29 mouse cellular contexts compared by ENCODE assay signal in genomic region chr3:102103811-102104565, GRCm38 (mm10). TPM values are rescaled to one million over a fixed set of nuclear protein-coding genes. Genes with fewer than 3 reads are reported as not detected.
DNase-seq lines count a peak whose midpoint lies in the region; ATAC-seq and TF ChIP-seq lines count a peak whose summit lies in the region.
"Had no signal": no experiment of that assay in that cellular context is flagged by ENCODE, and none has a peak within 500 bp of the region (broad histone marks: within the 10 kb centered on the region; RNA-seq: fewer than 3 reads in every experiment).

No protein-coding gene starts in this region.

- POLR2A ChIA-PET in Patski (lab: Charles Lee), result interaction anchor here (0.6 kb wide), 1 partner anchor 605 kb away, joined by 4 read pairs; no protein-coding TSS in a partner anchor

- H3ac ChIP-seq in myocyte (ENCODE audit: control insufficient read depth, insufficient read length), result no peak overlapping the region

- in situ Hi-C loops in Patski (cut with MboI; ENCODE audit: low pct_unique_long_range_greater_than_20kb), result no loop called here

- WGBS in heart, postnatal 0 days, result 63% methylated on average over 9 of the region's 9 CpGs
- 74% methylated on average over 9 of the region's 9 CpGs for WGBS in hindbrain, embryonic 16.5 days
- WGBS in midbrain, postnatal 0 days, result 81% methylated on average over 9 of the region's 9 CpGs

- no peak overlapping the region for H3K9ac ChIP-seq in heart, postnatal 0 days (replicated peaks; ENCODE audit: low read depth, low read length)
- H3K9ac ChIP-seq in ES-Bruce4 (ENCODE audit: low read depth, poor library complexity, severe bottlenecking), result no peak overlapping the region
- H3K9ac ChIP-seq in hindbrain, embryonic 16.5 days (ENCODE audit: low read depth, low read length), result no peak overlapping the region
- no peak overlapping the region for H3K9ac ChIP-seq in midbrain, postnatal 0 days (replicated peaks; ENCODE audit: low read length, poor library complexity, severe bottlenecking)
- H3K9ac ChIP-seq: intestine, embryonic 15.5 days; limb, embryonic 13.5 days; midbrain, embryonic 13.5 days; stomach, embryonic 15.5 days had no signal

- no peak overlapping the region for H3K4me2 ChIP-seq in heart, postnatal 0 days (ENCODE audit: low read depth, low read length)
- H3K4me2 ChIP-seq in myocyte (ENCODE audit: low read depth), result peak overlapping the region; percentile 56
- no peak overlapping the region for H3K4me2 ChIP-seq in hindbrain, embryonic 16.5 days (ENCODE audit: low read length)
- H3K4me2 ChIP-seq in midbrain, postnatal 0 days (ENCODE audit: low read depth, low read length, poor library complexity, severe bottlenecking), result no peak overlapping the region
- H3K4me2 ChIP-seq: heart, embryonic 11.5 days; intestine, embryonic 15.5 days; limb, embryonic 13.5 days; liver, embryonic 11.5 days; midbrain, embryonic 13.5 days; stomach, embryonic 15.5 days had no signal

- no peak for TF ChIP-seq EP300 in heart, postnatal 0 days (IDR thresholded peaks at IDR 0.05; ENCODE audit: low read depth)
- peak; percentile 86 for TF ChIP-seq EP300 in ES-Bruce4 (IDR thresholded peaks at IDR 0.05; ENCODE audit: insufficient read depth, low read depth, low read length)

- intact Hi-C loops in heart, postnatal 14 days (cut with DNase I), result no loop called here

- CTCF ChIA-PET in Patski (lab: Charles Lee), result interaction anchor here (0.9 to 6.1 kb wide), 2 partner anchors 13 to 22 kb away, joined by 3 to 32 read pairs; no protein-coding TSS in a partner anchor

- H3K27me3 ChIP-seq in heart, postnatal 0 days (ENCODE audit: control insufficient read depth, insufficient read depth, low read length), result no peaks in the 10 kb centered on the region
- H3K27me3 ChIP-seq in ES-Bruce4 (ENCODE audit: control insufficient read depth, insufficient read depth, low read length, poor library complexity, severe bottlenecking), result no peaks in the 10 kb centered on the region
- H3K27me3 ChIP-seq in Patski, result no peaks in the 10 kb centered on the region
- no peaks in the 10 kb centered on the region for H3K27me3 ChIP-seq in myocyte (ENCODE audit: control insufficient read depth, insufficient read depth, insufficient read length)
- no peaks in the 10 kb centered on the region for H3K27me3 ChIP-seq in hindbrain, embryonic 16.5 days (replicated peaks; ENCODE audit: control insufficient read depth, insufficient read depth, low read length)
- H3K27me3 ChIP-seq in midbrain, postnatal 0 days (ENCODE audit: insufficient read depth, low read length), result no peaks in the 10 kb centered on the region
- H3K27me3 ChIP-seq: intestine, embryonic 15.5 days; limb, embryonic 13.5 days; midbrain, embryonic 13.5 days; stomach, embryonic 15.5 days had no signal

- peak overlapping the region; percentile 46; the same call in 1 of the 2 replicates for H3K27ac ChIP-seq in heart, postnatal 0 days (ENCODE audit: low read depth)
- H3K27ac ChIP-seq in ES-Bruce4 (ENCODE audit: insufficient read depth, low read length), result peak overlapping the region; percentile 75
- H3K27ac ChIP-seq in hindbrain, embryonic 16.5 days (ENCODE audit: low read depth, low read length), result no peak overlapping the region
- H3K27ac ChIP-seq in midbrain, postnatal 0 days (ENCODE audit: low read depth, low read length), result no peak overlapping the region
- H3K27ac ChIP-seq: hindbrain, postnatal 0 days; intestine, embryonic 15.5 days; kidney, postnatal 0 days; limb, embryonic 13.5 days; macrophage; midbrain, embryonic 13.5 days; stomach, embryonic 15.5 days had no signal

- no peak for TF ChIP-seq CTCF in heart, postnatal 0 days (IDR thresholded peaks at IDR 0.05; ENCODE audit: low read depth)
- TF ChIP-seq CTCF in ES-Bruce4 (IDR thresholded peaks at IDR 0.05; ENCODE audit: low read depth, low read length), result no peak
- no peak for TF ChIP-seq CTCF in Patski (IDR thresholded peaks at IDR 0.05)
- no peak for TF ChIP-seq CTCF in midbrain, postnatal 0 days (IDR thresholded peaks at IDR 0.05)

- 0 out of 2 replicates have a peak, but pooled peaks cover 9% of the 10 kb centered on the region for H3K36me3 ChIP-seq in heart, postnatal 0 days (replicated peaks; ENCODE audit: control insufficient read depth, insufficient read depth, low read length)
- H3K36me3 ChIP-seq in ES-Bruce4 (ENCODE audit: control insufficient read depth, insufficient read depth, low read length, poor library complexity, severe bottlenecking), result no peaks in the 10 kb centered on the region
- no peaks in the 10 kb centered on the region for H3K36me3 ChIP-seq in myocyte (ENCODE audit: control insufficient read depth, insufficient read depth)
- no peaks in the 10 kb centered on the region for H3K36me3 ChIP-seq in hindbrain, embryonic 16.5 days (ENCODE audit: control insufficient read depth, insufficient read depth, low read length)
- no peaks in the 10 kb centered on the region for H3K36me3 ChIP-seq in midbrain, postnatal 0 days (ENCODE audit: insufficient read depth, low read length)
- H3K36me3 ChIP-seq: intestine, embryonic 15.5 days; limb, embryonic 13.5 days; midbrain, embryonic 13.5 days; stomach, embryonic 15.5 days had no signal

- no peak overlapping the region for H3K4me3 ChIP-seq in heart, postnatal 0 days (ENCODE audit: low read depth, low read length)
- H3K4me3 ChIP-seq in ES-Bruce4 (ENCODE audit: low read depth, low read length), result no peak overlapping the region
- no peak overlapping the region for H3K4me3 ChIP-seq in myocyte
- H3K4me3 ChIP-seq in hindbrain, embryonic 16.5 days (ENCODE audit: low read length), result no peak overlapping the region
- H3K4me3 ChIP-seq in midbrain, postnatal 0 days (ENCODE audit: low read depth, low read length), result no peak overlapping the region
- H3K4me3 ChIP-seq: intestine, embryonic 15.5 days; limb, embryonic 13.5 days; midbrain, embryonic 13.5 days; stomach, embryonic 15.5 days had no signal

- ATAC-seq in heart, postnatal 0 days (ENCODE audit: insufficient read depth, low read depth), result no peak
- no peak for ATAC-seq in Patski
- no peak for ATAC-seq in hindbrain, embryonic 16.5 days
- no peak for ATAC-seq in midbrain, postnatal 0 days (ENCODE audit: low FRiP score)
- ATAC-seq: forebrain, embryonic 14.5 days; hindbrain, postnatal 0 days; intestine, embryonic 15.5 days; midbrain, embryonic 13.5 days had no signal

- peaks cover 30% of the 10 kb centered on the region for H3K4me1 ChIP-seq in heart, postnatal 0 days (ENCODE audit: control insufficient read depth, insufficient read depth)
- no peaks in the 10 kb centered on the region for H3K4me1 ChIP-seq in ES-Bruce4 (ENCODE audit: control insufficient read depth, insufficient read depth, low read length)
- H3K4me1 ChIP-seq in hindbrain, embryonic 16.5 days (ENCODE audit: control insufficient read depth, insufficient read depth, low read depth, low read length), result no peaks in the 10 kb centered on the region
- H3K4me1 ChIP-seq in midbrain, postnatal 0 days (ENCODE audit: insufficient read depth, low read length), result no peaks in the 10 kb centered on the region
- H3K4me1 ChIP-seq: intestine, embryonic 15.5 days; midbrain, embryonic 13.5 days; stomach, embryonic 15.5 days had no signal

- no peaks in the 10 kb centered on the region for H3K9me3 ChIP-seq in heart, postnatal 0 days (replicated peaks; ENCODE audit: control insufficient read depth, low read length)
- H3K9me3 ChIP-seq in ES-Bruce4 (replicated peaks; ENCODE audit: control insufficient read depth, insufficient read depth, low read length, poor library complexity, severe bottlenecking), result no peaks in the 10 kb centered on the region
- no peaks in the 10 kb centered on the region for H3K9me3 ChIP-seq in hindbrain, embryonic 16.5 days (ENCODE audit: control insufficient read depth, low read length)
- H3K9me3 ChIP-seq in midbrain, postnatal 0 days (ENCODE audit: low read length), result no peaks in the 10 kb centered on the region
- H3K9me3 ChIP-seq: intestine, embryonic 15.5 days; limb, embryonic 13.5 days; midbrain, embryonic 13.5 days; stomach, embryonic 15.5 days had no signal

- H3K79me2 ChIP-seq in myocyte (ENCODE audit: control insufficient read depth, insufficient read depth), result no peaks in the 10 kb centered on the region

- TF ChIP-seq POLR2A in ES-Bruce4 (IDR thresholded peaks at IDR 0.05; ENCODE audit: insufficient read depth, low read length), result no peak
- no peak for TF ChIP-seq POLR2A in myocyte (IDR thresholded peaks at IDR 0.05; ENCODE audit: insufficient read length, low read depth)

- DNase-seq in heart, postnatal 0 days (ENCODE audit: low spot score), result no peak
- no peak for DNase-seq in heart, postnatal 14 days
- peak; percentile 47 for DNase-seq in Patski (ENCODE audit: low read depth, low spot score)
- DNase-seq in lung, postnatal 36 days, result no peak
- DNase-seq in midbrain, postnatal 0 days (ENCODE audit: low spot score), result no peak
- DNase-seq: cerebellum, adult 11-12 months; cerebellum, postnatal 10 days; gastrocnemius, postnatal 25 days; heart, adult 18-20 months; heart, postnatal 10 days; kidney, adult 8-10 months; kidney, postnatal 4 days; right cerebral cortex, postnatal 25 days had no signal

TF ChIP-seq in myocyte, 11 proteins besides CTCF, POLR2A, EP300 and RAD21:
- TF ChIP-seq POLR2AphosphoS2 (IDR thresholded peaks at IDR 0.05; ENCODE audit: insufficient read length, low read depth) (no peak), MYOG (IDR thresholded peaks at IDR 0.05; ENCODE audit: control insufficient read depth in 1 of 3, insufficient read depth in 1 of 3, insufficient read length in 2 of 3, low read depth in 2 of 3) (peak in 1 of 3 experiments; percentile 50)

RNA-seq across cellular contexts. Expression of gene Casq2, which starts 17.8 kb away (rescaled TPM):
- total RNA-seq in heart, postnatal 0 days (2014; rRNA removed; ENCODE audit: low replicate concordance), result 836 and 965 TPM in 2 replicates
- 809 and 872 TPM in 2 replicates for polyA plus RNA-seq in heart, postnatal 0 days (2015; fragmentation: Nextera tagmentation; extraction: Ambion mirVana)
- total RNA-seq in heart, postnatal 14 days (2021), result 1,000 to 10,000 TPM; 1,042 to 1,098 TPM
- polyA plus RNA-seq in ES-Bruce4 (2011; ENCODE audit: insufficient read depth, insufficient read length, low read depth, missing spikeins) (not detected in 2 replicates), Patski (2021) (0.17 TPM), myocyte (2012; fragmentation: generic; extraction: Trizol) (482 TPM)
- 0.76 and 6.6 TPM in 2 replicates for polyA plus RNA-seq in hindbrain, embryonic 16.5 days (2015; fragmentation: Nextera tagmentation; extraction: Ambion mirVana)
- 0.93 and 4.5 TPM in 2 replicates for total RNA-seq in midbrain, postnatal 0 days (2014; rRNA removed)
- polyA plus RNA-seq in midbrain, postnatal 0 days (2015; fragmentation: Nextera tagmentation; extraction: Ambion mirVana), result 0.61 and 0.84 TPM in 2 replicates
- total RNA-seq: megakaryocyte-erythroid progenitor cell, adult 5-6 weeks; MEL; neutrophil, adult 5-6 weeks had no signal
- polyA plus RNA-seq: macrophage had no signal

Comparison
In these comparisons a context has a peak if more than half of its experiments do, and no peak if none do; other contexts are left out.
1. H3K27ac ChIP-seq: peak in heart, postnatal 0 days (single experiment) and ES-Bruce4 (single experiment); none in hindbrain, embryonic 16.5 days (single experiment) and midbrain, postnatal 0 days (single experiment).
2. RNA of gene Casq2, which starts 17.8 kb away (polyA plus RNA-seq): 809 to 872 TPM in heart, postnatal 0 days and 482 TPM in myocyte (single experiment); 0.61 to 0.84 TPM in midbrain, postnatal 0 days, 0.76 to 6.6 TPM in hindbrain, embryonic 16.5 days, not detected in ES-Bruce4 and 0.17 TPM in Patski (single experiment); every median in the first group is over 10 times any median in the second.